Mouse (Mus musculus) liver, adult 2 months (tissue): ENCODE measurements around the gene Ppp1r3e.

Source experiments
- CTCF ChIP-seq: fragments of 200-500 bp; IDR thresholded peaks from 2 replicates; pipeline ENCODE4 v1.5.1; 2011; ENCODE audit warnings: low read depth, low read length, control low read depth
- POLR2A ChIP-seq: fragments of 200-500 bp; IDR thresholded peaks from 2 replicates; pipeline ENCODE4 v1.6.1; 2011; ENCODE audit warnings: low read length, control low read depth; ENCODE audit not compliant: insufficient read depth; ENCODE audit errors: extremely low read depth

- TF ChIP-seq CTCF: no peak
- TF ChIP-seq POLR2A: no peak
These were observed 49.2 kb upstream of the Ppp1r3e start for GRCm38 (mm10) chr14:54926401-54927158.
